Mouse (Mus musculus): ENCODE results near the gene Mmgt1. TPM values are rescaled to one million over a fixed set of nuclear protein-coding genes. Genes with fewer than 3 reads are reported as not detected.

Mmgt1 gene
- polyA plus RNA-seq (2015; fragmentation: Nextera tagmentation; extraction: Ambion mirVana): 52.9 and 57.8 TPM in 2 replicates

- Histone ChIP-seq H3K4me2 (ENCODE audit: low read length) (peak within 1 kb of the TSS; percentile 59), H3K27me3 (replicated peaks; ENCODE audit: control insufficient read depth, insufficient read depth, low read length) (no peaks in the 10 kb centered on the region), H3K9me3 (ENCODE audit: control insufficient read depth, low read length) (no peaks in the 10 kb centered on the region), H3K27ac (ENCODE audit: low read depth, low read length) (peak within 1 kb of the TSS; percentile 82), H3K4me3 (ENCODE audit: low read length) (peak within 1 kb of the TSS; percentile 69), H3K36me3 (ENCODE audit: control insufficient read depth, insufficient read depth, low read length) (no peaks in the 10 kb centered on the region), H3K9ac (ENCODE audit: low read depth, low read length) (peak within 1 kb of the TSS; percentile 81), H3K4me1 (ENCODE audit: control insufficient read depth, insufficient read depth, low read depth, low read length) (peaks cover 6% of the 10 kb centered on the region; the same call in 1 of the 2 replicates)
- ATAC-seq: peak; percentile 99
- WGBS: 17% methylated on average over 35 of the region's 44 CpGs
Measured at GRCm38 (mm10) chrX:56597887-56598640, at the start of gene Mmgt1. TSS of gene Mmgt1 (minus strand) at chrX:56598069.

DNA sequence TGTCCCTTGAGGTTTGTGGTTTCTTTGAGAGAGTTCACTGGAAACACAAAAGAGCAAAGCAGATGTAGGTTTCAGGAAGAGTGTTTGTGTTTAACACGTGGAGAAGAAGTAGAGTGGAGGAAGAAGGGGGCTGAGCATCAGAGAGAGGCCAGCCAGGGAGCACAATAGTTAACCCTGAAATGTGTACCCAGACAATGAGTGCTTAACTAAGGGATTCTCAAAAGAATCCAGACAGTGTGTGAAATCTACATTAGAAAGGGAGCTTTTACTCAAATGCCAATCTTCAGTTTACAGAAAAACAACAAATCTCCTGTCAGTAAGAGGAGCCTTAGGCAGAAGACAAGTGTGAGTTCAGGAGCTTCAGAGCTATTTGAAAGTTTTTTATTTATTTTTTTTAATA, 42.2 kb upstream of the Mmgt1 start:
- Histone ChIP-seq H3K4me2 (ENCODE audit: low read length) (no peak overlapping the region), H3K36me3 (ENCODE audit: control insufficient read depth, insufficient read depth, low read length) (peaks cover 3% of the 10 kb centered on the region; the same call in 1 of the 2 replicates), H3K4me3 (ENCODE audit: low read length) (no peak overlapping the region), H3K9me3 (ENCODE audit: control insufficient read depth, low read length) (no peaks in the 10 kb centered on the region), H3K27ac (ENCODE audit: low read depth, low read length) (no peak overlapping the region), H3K27me3 (replicated peaks; ENCODE audit: control insufficient read depth, insufficient read depth, low read length) (no peaks in the 10 kb centered on the region), H3K4me1 (ENCODE audit: control insufficient read depth, insufficient read depth, low read depth, low read length) (no peaks in the 10 kb centered on the region), H3K9ac (ENCODE audit: low read depth, low read length) (no peak overlapping the region)
- no peak for ATAC-seq
- 4% methylated on average over 1 of the region's 1 CpGs for WGBS

- Histone ChIP-seq H3K4me2 (ENCODE audit: low read length) (no peak overlapping the region), H3K4me1 (ENCODE audit: control insufficient read depth, insufficient read depth, low read depth, low read length) (no peaks in the 10 kb centered on the region), H3K9me3 (ENCODE audit: control insufficient read depth, low read length) (no peaks in the 10 kb centered on the region), H3K27me3 (replicated peaks; ENCODE audit: control insufficient read depth, insufficient read depth, low read length) (no peaks in the 10 kb centered on the region), H3K9ac (ENCODE audit: low read depth, low read length) (no peak overlapping the region), H3K36me3 (ENCODE audit: control insufficient read depth, insufficient read depth, low read length) (peaks cover 3% of the 10 kb centered on the region; the same call in 1 of the 2 replicates), H3K27ac (ENCODE audit: low read depth, low read length) (no peak overlapping the region), H3K4me3 (ENCODE audit: low read length) (no peak overlapping the region)
- 90% methylated on average over 5 of the region's 5 CpGs for WGBS
- no peak for ATAC-seq
Measured at GRCm38 (mm10) chrX:56636185-56636584, 38.3 kb upstream of the Mmgt1 start.

DNA sequence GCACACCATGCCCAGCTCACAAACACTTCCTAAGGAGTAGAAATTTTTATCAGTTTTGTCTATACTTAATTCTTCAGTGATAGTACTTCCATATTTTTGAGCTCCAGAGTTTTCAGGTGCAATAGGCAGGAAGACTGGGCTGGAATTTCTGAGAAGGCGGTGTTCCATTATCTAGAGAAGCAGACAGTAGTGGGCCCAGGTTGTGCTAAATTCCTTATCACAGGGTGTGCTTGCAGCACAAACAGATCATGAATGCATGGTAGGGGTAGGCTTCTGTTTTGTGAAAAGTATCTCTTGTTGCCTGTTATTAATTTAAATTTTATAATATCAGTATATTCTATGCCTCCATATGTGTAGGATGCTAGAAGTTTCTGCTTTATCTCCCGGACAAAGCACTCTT, 17.4 kb upstream of the Mmgt1 start:
- ATAC-seq: no peak
- no peaks in the 10 kb centered on the region for H3K9me3 ChIP-seq (ENCODE audit: control insufficient read depth, low read length)

DNA sequence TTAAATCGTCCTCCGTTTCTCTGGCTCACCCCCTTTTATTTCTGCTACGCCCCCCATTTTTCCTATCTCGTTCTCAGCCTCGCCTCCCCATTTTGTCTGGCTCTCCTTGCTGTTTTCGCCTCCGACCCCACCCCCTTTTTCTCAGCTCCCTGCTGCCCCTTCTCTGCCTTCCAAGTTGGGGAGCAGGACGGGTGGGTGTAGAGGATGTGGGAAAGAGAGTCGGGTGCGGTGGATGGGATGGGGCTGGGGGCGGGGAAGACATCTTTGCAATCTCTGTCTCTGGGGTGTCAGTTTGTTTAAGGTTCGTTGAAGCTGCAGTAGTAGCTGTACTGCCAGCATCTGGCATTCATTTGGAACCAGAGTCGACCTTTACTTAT, 12.4 kb upstream of the Mmgt1 start:
- Histone ChIP-seq H3K9me3 (ENCODE audit: control insufficient read depth, low read length) (no peaks in the 10 kb centered on the region), H3K4me1 (ENCODE audit: control insufficient read depth, insufficient read depth, low read depth, low read length) (peaks cover 5% of the 10 kb centered on the region), H3K36me3 (ENCODE audit: control insufficient read depth, insufficient read depth, low read length) (no peaks in the 10 kb centered on the region), H3K27ac (ENCODE audit: low read depth, low read length) (peak overlapping the region; percentile 89), H3K4me2 (ENCODE audit: low read length) (peak overlapping the region; percentile 55), H3K4me3 (ENCODE audit: low read length) (peak overlapping the region; percentile 47), H3K9ac (ENCODE audit: low read depth, low read length) (peak overlapping the region; percentile 76), H3K27me3 (replicated peaks; ENCODE audit: control insufficient read depth, insufficient read depth, low read length) (no peaks in the 10 kb centered on the region)
- peak; percentile 43 for ATAC-seq
- 13% methylated on average over 13 of the region's 13 CpGs for WGBS

More for the DNA sequence above, 17.4 kb upstream of the Mmgt1 start:
- H3K4me2 ChIP-seq (ENCODE audit: low read length): no peak overlapping the region
- H3K4me1 ChIP-seq (ENCODE audit: control insufficient read depth, insufficient read depth, low read depth, low read length): peaks cover 5% of the 10 kb centered on the region
- H3K27ac ChIP-seq (ENCODE audit: low read depth, low read length): no peak overlapping the region
- no peak overlapping the region for H3K4me3 ChIP-seq (ENCODE audit: low read length)
- no peaks in the 10 kb centered on the region for H3K36me3 ChIP-seq (ENCODE audit: control insufficient read depth, insufficient read depth, low read length)
- H3K9ac ChIP-seq (ENCODE audit: low read depth, low read length): no peak overlapping the region
- no peaks in the 10 kb centered on the region for H3K27me3 ChIP-seq (replicated peaks; ENCODE audit: control insufficient read depth, insufficient read depth, low read length)
- 94% methylated on average over 2 of the region's 2 CpGs for WGBS

- Histone ChIP-seq H3K9ac (ENCODE audit: low read depth, low read length) (peak within 1 kb of the TSS; percentile 76), H3K4me2 (ENCODE audit: low read length) (peak within 1 kb of the TSS; percentile 55), H3K4me1 (ENCODE audit: control insufficient read depth, insufficient read depth, low read depth, low read length) (peaks cover 5% of the 10 kb centered on the region), H3K27ac (ENCODE audit: low read depth, low read length) (peak within 1 kb of the TSS; percentile 89), H3K4me3 (ENCODE audit: low read length) (peak within 1 kb of the TSS; percentile 47), H3K9me3 (ENCODE audit: control insufficient read depth, low read length) (no peaks in the 10 kb centered on the region), H3K36me3 (ENCODE audit: control insufficient read depth, insufficient read depth, low read length) (no peaks in the 10 kb centered on the region), H3K27me3 (replicated peaks; ENCODE audit: control insufficient read depth, insufficient read depth, low read length) (no peaks in the 10 kb centered on the region)
- peak; percentile 97 for ATAC-seq
- 17% methylated on average over 23 of the region's 50 CpGs for WGBS
Measured at GRCm38 (mm10) chrX:56609623-56610317, 11.9 kb upstream of the Mmgt1 start, which contains the start of gene Slc9a6. TSS of gene Slc9a6 (plus strand) at chrX:56609757.

DNA sequence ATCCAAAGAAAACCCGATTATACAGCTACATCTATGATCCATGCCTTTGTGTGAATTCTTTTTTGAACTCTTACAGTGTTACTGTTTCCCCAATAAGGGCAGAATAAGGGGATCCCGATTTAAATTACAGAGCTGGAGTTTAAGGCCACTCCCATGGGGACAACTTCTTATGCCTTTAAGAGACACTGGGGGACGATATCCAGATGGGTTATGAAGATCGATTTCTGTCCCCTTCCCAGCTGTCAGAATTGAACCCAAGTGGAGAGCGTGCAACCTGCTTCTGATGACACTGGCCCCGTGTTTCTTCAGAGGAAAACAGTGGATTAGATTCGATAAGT, 11.4 kb upstream of the Mmgt1 start:
- peak; percentile 46 for ATAC-seq
- H3K4me1 ChIP-seq (ENCODE audit: control insufficient read depth, insufficient read depth, low read depth, low read length): peaks cover 5% of the 10 kb centered on the region

DNA sequence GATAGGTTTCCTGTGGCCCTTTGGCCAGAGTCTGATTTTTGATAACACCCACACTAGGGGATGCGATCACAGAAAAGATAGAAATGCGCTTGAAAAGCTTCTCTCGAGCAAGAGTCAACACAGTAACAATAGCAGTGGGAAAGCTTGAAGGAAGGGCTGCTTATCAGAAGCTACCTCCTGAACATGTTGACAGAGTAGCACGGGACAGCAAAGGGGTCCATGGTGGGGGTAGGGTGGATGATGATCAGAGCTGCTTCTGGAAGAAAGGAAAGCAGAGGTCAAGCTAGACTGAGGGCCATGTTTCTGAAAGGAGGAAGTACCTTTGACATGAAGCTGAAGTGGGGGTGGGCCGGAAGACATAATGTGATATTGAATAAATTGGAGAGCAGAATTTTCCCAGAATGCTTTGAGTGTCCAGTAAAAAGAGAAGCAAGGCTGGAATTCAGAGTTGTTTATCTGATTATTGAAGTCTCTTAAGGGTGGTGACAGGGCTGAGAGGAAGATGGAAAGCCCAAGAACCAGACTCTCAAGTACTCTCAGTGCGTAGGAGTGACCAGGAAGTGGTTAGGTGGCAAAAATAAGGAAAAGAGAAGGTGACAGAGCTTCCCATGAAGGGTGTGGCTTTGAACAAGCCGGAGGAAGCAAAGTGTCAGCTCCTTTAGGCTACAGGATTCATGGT, 9.3 kb upstream of the Mmgt1 start:
- WGBS: 77% methylated on average over 7 of the region's 7 CpGs
- H3K4me2 ChIP-seq (ENCODE audit: low read length): no peak overlapping the region
- peaks cover 5% of the 10 kb centered on the region for H3K4me1 ChIP-seq (ENCODE audit: control insufficient read depth, insufficient read depth, low read depth, low read length)
- ATAC-seq: no peak
- H3K9me3 ChIP-seq (ENCODE audit: control insufficient read depth, low read length): no peaks in the 10 kb centered on the region
- H3K9ac ChIP-seq (ENCODE audit: low read depth, low read length): no peak overlapping the region
- no peak overlapping the region for H3K27ac ChIP-seq (ENCODE audit: low read depth, low read length)
- H3K4me3 ChIP-seq (ENCODE audit: low read length): no peak overlapping the region
- H3K36me3 ChIP-seq (ENCODE audit: control insufficient read depth, insufficient read depth, low read length): no peaks in the 10 kb centered on the region
- no peaks in the 10 kb centered on the region for H3K27me3 ChIP-seq (replicated peaks; ENCODE audit: control insufficient read depth, insufficient read depth, low read length)

More for the DNA sequence above, 11.4 kb upstream of the Mmgt1 start:
- Histone ChIP-seq H3K27me3 (replicated peaks; ENCODE audit: control insufficient read depth, insufficient read depth, low read length) (no peaks in the 10 kb centered on the region), H3K4me2 (ENCODE audit: low read length) (peak overlapping the region; percentile 55), H3K9ac (ENCODE audit: low read depth, low read length) (peak overlapping the region; percentile 76), H3K36me3 (ENCODE audit: control insufficient read depth, insufficient read depth, low read length) (no peaks in the 10 kb centered on the region), H3K27ac (ENCODE audit: low read depth, low read length) (peak overlapping the region; percentile 89; the same call in 1 of the 2 replicates), H3K4me3 (ENCODE audit: low read length) (peak overlapping the region; percentile 47), H3K9me3 (ENCODE audit: control insufficient read depth, low read length) (no peaks in the 10 kb centered on the region)
- 23% methylated on average over 7 of the region's 7 CpGs for WGBS

GRCm38 (mm10) chrX:56606536-56606935, 8.7 kb upstream of the Mmgt1 start:
- H3K4me2 ChIP-seq (ENCODE audit: low read length): no peak overlapping the region
- H3K4me1 ChIP-seq (ENCODE audit: control insufficient read depth, insufficient read depth, low read depth, low read length): peaks cover 5% of the 10 kb centered on the region; the same call in 1 of the 2 replicates
- no peaks in the 10 kb centered on the region for H3K36me3 ChIP-seq (ENCODE audit: control insufficient read depth, insufficient read depth, low read length)
- H3K27ac ChIP-seq (ENCODE audit: low read depth, low read length): no peak overlapping the region
- WGBS: 76% methylated on average over 2 of the region's 2 CpGs
- no peak for ATAC-seq
- H3K4me3 ChIP-seq (ENCODE audit: low read length): no peak overlapping the region
- H3K9me3 ChIP-seq (ENCODE audit: control insufficient read depth, low read length): no peaks in the 10 kb centered on the region
- no peak overlapping the region for H3K9ac ChIP-seq (ENCODE audit: low read depth, low read length)
- no peaks in the 10 kb centered on the region for H3K27me3 ChIP-seq (replicated peaks; ENCODE audit: control insufficient read depth, insufficient read depth, low read length)

All from hindbrain, embryonic 16.5 days (tissue).